Mouse (Mus musculus) c-Kit-positive CD71-positive TER-119-negative erythroid progenitor cells, embryonic 14.5 days (primary cell): ENCODE results near the gene Pfkfb4.

ENCODE experiments used
- DNase-seq: peaks from one replicate; pipeline ENCODE4 v3.0.0-alpha.2; 2013; ENCODE audit warnings: low read depth

Pfkfb4 gene

DNA sequence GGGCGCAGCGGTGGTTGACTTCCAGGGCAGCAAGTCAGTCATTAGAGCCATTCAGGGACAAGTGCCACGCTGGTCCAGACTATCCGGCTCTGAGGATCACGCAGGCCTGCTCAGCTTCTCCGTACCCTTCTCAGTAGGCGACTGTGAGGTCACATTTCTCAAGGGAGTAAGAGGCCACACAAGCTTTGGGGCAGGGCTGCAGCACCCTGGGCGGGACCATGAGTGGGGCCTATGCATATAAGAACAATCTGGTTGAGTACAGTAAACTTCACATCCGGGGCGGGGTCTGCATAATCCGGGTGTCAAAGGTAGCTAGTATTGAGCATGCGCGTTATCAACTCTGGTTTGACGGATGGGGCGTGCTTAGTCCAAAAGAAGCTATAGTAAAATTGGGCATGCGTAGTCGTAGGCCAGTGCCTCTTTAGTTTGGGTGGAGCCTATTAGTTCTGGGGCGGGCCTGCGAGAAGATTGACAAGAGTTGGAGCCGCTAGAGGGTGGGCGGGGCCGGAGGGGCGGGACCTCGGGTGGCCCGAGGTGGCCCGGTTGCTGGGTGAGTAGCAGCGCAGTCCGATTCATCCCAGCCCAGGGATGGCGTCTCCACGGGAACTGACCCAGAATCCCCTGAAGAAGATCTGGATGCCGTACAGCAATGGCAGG is at the start of gene Pfkfb4:
Gene Pfkfb4 (plus strand): TSS at position 351 of the 657 bp plus-strand sequence.
- peak; percentile 99 for DNase-seq

DNA sequence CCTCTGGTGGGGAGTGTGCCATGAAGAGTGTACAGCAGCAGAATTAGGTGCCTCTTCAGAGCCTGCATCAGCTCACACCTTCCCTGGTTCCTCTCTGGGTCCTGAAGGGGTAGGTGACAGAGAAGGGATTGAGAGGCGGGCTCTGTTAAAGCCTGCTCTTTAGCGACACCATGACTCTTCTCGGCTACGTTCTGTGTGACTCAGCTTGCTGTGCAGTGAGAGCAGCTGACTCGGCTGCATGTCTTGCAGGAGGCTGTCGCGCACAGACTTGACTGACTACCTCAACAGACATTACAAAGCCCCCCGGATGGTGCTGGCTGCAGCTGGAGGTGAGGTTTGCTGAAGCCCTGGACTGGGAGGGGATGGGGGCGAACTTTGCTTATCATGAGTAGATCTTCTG is 46.5 kb upstream of the Pfkfb4 start:
- no peak for DNase-seq

DNA sequence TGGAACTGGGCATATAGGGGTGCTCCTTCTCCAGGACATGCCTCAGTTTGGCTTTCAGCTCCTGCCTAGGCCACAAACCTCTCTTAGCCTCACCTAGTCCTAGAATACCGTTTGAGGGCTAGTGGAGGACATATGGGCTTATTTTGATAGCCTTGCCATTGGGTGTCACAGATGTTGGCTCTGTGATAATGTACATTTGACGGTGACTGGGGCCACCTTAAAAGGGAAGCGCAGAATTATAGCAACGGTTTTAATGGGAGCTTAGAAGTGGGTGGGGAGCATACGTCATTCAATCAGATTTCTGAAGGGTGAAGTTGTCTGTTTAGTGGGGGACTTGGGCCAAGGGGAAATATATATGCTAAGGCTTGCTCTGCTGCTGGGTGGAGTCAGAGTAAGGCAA is 46.0 kb upstream of the Pfkfb4 start:
- peak; percentile 31 for DNase-seq

DNA sequence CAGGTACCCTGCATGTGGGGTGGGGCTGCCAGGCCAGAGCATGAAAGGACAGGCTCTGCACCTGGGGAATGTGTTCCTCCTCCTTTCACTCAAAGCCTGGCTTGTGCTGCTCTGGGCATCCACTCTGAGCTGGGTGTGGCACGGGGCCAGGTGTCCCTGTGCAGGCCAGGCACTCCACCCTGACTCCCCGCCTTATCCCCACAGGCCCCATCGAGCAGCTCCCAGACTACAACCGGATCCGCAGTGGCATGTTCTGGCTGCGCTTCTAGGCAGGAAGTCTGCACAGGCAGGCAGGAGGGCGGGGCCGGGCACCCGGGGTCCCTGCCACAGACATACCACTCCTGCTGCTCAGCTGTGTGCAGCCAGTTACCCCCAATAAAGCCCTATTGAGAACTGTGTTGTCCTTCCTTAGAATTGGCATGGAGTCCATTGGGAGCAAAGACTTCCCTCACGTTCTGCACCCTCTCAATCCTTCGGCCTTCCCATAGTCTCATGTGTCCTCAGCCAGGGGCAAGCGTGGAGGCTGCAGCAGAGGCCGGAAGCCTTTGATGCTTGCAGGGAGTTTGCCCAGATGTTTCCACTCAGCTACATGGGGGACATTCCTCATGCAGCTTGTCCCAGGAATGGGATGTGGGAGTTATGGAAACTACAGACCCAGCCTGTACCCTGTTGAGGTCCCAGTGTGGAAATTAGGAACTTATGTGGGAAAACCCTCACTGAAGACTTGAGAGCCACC is 42.2 kb upstream of the Pfkfb4 start:
- DNase-seq, result no peak

DNA sequence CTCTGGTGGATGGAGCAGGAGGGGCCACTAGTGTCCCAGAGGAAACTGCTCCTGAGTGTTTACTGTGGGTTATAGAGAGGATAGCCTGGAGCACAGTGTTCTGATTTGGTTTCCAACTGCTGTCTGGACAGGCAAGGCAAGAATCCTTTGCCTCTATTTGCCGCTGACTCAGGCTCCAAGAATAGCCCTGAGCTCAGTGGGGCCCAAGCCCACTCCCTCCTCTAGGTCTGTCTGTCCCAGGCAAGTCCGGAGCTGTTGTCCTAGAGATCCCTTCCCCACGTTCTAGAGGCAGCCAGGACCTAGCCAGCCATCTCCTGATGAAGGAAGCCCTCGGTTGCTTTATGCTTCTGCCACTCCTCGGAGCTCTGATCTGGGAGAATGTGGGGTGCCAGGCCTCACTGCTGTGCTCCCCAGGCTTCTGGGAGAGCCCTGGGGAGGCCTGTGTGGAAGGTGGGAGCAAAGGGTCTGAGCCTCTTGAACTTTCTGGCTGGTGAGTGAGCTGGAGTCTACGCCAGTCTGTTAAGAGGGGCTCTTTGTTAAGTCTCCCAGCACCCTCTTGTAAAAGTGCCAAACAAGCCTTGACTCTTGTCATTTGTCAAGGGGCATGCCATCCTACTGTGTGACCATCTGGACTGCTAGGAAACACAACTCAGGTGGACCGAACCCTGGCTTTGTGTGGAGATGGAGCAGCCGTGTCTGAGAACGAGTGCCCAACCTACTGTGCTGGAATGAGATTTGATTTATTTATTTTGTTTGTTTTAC is 41.4 kb upstream of the Pfkfb4 start:
- no peak for DNase-seq

DNA sequence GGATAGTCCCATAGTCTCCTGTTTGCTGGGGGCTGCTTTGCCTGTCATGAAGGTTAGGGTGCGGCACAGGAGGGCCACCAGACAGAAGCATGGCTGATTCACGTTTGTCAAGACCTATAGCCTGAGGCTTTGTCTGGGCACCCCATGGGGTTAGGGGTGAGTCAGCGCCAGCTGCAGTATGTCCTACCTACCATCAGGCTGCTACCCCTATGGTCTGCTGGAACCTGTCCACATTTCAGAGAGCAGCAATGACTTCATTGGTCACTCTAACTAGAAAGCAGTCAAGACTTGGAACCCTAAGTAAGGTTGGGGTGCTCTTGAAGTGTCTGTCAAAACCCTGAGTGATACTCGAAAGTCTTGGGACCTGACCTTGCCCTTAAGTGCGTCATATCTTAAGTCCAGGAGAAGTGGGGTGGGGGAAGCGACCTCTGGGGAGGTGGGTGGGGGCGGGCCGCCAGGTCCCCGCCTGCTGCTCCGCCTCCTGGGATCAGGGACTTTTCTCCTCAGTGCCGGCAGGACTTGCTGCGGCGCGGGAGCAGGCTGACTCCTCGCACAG is 38.4 kb upstream of the Pfkfb4 start, which contains the start of gene Col7a1:
Gene Col7a1 (plus strand): TSS at position 506 of the 556 bp plus-strand sequence.
- no peak for DNase-seq

DNA sequence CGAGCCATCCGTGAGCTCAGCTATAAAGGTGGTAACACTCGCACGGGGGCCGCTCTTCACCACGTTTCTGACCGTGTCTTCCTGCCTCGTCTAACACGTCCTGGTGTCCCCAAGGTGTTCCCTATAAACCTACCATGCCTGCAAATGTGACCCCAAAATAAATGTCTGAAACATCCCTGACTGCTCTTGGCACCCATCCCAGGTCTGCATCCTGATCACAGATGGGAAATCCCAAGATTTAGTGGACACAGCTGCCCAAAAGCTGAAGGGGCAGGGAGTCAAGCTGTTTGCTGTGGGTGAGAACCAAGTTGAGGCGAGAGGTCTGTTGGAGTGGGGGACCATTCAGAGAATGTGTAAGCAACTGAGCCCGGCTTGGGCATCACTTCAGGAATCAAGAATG is 36.3 kb upstream of the Pfkfb4 start:
- no peak for DNase-seq

DNA sequence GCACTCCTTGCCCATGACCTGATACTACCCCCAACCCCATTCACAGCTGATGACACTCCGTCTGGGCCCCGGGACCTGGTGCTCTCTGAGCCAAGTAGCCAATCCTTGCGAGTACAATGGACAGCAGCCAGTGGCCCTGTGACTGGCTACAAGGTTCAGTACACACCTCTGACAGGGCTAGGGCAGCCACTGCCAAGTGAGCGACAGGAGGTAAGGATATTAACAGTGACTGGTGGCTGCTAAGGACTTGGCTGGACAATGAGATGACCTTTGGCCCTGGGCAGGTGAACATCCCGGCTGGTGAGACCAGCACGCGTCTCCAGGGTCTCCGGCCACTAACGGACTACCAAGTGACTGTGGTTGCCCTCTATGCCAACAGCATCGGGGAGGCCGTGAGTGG is 35.7 kb upstream of the Pfkfb4 start:
- no peak for DNase-seq

DNA sequence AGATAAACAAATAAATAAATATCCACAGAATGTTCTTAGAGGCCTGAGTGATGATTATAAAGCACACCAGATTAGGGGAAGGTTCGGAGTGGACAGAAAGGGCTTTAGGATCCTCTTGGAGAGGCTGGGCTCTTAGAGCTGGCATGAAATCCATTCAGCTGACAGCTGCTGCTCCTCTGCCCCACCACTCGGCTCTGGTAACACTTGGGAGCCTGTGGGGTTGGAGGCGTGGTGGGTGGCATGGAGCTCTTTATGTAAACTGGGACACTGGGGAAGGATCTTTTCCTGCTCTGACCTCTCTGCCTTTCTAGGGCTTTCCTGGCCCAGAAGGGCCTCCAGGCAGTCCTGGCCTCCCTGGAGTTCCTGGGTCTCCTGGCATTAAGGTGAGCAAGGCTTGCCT is 28.0 kb upstream of the Pfkfb4 start:
- no peak for DNase-seq

DNA sequence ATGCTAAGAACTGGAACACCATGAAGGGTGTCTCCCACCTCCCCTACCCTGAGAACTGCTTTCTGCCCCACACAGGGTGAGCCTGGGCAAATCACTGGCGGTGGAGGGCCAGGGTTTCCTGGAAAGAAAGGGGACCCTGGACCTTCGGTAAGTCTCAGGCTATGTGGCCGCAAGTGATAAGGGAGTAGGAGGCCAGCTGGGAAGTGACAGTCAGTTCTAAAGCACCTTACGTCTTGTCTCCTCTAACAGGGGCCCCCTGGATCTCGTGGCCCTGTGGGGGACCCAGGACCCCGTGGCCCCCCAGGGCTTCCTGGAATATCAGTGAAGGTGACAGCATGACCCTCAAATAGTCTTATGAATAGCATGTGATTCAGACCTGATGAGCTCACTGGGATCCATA is 27.2 kb upstream of the Pfkfb4 start:
- DNase-seq, result no peak

DNA sequence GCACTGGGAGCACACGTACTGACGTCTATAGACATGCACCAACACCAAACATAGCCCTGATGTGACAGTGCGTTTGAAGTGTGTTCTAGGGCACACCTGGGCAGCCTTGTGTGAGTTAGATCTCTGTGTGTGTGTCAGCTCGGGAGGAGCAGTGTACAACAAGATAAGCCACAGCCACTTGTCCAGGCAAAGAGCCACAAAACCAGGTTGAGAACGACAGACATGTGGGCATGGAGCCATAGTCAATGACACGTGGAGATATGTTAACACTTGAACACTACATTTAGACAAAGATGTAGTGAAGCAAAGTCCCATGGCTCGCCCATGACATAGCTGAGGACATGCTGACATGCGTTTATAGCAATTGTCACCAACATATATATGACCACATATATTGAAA is 21.0 kb upstream of the Pfkfb4 start:
- no peak for DNase-seq

DNA sequence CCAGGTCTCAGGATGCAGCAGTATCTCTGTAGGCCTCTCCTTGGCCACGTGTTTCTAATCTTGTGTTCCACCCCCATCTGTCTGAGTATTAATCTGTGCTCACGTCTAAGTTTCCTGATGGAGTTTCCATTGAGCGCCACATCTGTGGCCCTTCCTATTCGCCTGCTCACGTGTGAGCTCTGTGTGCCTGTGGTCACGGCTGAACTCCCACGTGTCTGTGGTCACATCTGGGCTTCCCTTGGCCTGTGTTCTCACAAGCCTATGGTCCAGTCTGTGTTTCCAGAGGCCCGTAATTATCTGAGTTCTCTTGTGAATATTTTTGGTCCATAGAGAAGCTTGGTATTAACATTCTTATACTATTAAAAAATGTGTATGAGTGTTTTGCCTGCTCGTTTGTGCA is 15.1 kb upstream of the Pfkfb4 start:
- no peak for DNase-seq

DNA sequence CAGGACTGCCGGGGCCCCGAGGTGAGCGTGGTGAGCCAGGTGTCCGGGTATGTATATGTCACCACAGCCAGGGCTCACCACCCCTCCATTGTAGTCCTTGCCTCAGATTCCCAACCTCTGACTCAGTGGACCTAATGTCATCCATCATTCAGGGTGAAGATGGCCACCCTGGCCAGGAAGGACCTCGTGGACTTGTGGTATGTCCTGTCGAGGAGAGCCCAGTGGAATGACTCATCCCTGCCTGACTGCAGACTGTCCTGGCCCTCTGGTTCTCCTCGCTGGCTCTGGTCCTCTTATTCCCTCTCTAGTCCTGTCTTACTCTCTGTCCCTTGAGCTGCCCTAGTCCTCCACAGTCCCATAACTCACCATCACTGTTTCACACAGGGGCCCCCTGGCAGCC is 13.6 kb upstream of the Pfkfb4 start:
- DNase-seq, result no peak

DNA sequence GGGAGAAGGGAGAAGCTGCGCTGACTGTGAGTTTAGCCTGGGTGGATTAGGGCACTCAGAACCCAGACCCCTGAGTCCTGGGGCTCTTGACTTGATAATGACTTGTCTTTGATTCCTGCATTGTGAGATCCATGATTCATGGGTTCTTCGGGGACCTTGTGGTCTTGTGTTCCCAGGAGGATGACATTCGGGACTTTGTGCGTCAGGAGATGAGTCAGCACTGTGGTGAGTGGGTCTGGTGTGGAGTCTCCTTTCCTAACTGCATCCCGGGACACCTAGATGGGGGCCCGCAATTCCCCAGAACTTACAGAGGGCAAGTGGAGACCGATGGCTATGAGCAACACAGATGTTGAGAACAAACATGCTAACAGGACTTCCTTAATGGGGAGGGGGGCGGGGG is 9.1 kb upstream of the Pfkfb4 start:
- no peak for DNase-seq

DNA sequence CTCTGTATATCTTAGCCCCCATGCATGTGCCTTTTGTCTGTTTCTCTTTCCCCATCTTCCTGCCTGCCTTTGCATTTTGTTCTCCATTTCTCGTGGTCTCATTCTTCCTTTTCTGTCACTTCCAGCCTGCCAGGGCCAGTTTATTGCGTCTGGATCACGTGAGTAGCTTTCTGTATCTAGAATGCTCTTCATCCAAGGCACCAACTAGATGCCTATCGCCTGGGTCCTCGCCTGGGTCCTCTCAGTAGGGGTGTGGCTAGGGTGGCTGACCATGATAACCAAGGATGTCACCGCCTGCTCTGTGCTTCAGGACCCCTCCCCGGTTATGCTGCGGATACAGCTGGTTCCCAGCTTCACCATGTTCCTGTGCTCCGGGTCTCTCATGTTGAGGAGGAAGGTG is 8.4 kb upstream of the Pfkfb4 start:
- peak; percentile 31 for DNase-seq

DNA sequence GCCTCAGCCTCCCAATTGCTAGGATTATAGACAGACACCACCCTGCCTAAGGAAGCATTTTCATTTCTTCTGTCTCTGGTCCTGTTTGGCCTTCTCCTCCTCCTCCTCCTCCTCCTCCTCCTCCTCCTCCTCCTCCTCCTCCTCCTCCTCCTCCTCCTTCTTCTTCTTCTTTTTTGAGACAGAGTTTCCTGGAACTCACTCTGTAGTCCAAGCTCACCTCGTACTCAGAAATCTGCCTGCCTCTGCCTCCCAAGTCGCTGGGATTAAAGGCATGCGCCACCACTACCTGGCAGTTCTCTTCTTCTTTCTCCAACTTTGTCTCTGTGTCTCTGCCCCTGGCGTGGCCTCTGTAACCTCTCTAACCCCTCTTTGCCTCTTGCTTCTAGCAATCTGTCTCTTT is 5.9 kb upstream of the Pfkfb4 start, which contains the start of gene Ucn2:
Gene Ucn2 (plus strand): TSS at position 301 of the 400 bp plus-strand sequence.
- DNase-seq, result no peak

DNA sequence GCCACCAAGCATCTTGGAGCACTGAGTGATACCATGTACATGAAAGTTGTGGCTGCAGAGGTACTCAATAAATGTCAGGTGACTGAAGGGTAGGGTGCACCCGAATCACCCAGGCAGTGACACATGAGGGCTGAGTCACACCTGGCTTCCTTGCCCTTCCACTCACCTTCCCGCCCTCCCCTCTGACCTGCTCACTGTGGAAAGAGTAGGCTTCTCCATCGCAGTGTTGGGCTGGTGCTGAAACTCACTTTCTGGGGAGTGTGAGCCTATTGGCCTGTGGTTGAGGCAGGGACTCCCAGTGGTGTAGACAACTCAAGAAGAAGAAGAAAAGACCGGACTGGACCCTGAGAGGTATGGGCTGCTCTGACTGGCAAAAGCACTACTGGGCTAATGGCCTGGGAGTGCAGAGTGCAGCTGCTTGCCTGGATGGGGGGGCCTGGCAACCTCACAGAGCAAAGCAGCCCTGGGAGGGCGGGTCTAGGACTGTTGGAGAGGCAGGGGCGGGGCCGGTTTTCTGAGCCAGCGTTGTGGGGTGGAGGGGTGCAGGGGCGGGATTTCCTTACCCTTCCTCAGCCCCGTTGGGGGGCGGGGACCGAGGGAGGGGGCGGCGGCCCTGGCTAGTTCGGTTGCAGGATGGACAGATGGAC is 3.8 kb upstream of the Pfkfb4 start:
- DNase-seq, result no peak

DNA sequence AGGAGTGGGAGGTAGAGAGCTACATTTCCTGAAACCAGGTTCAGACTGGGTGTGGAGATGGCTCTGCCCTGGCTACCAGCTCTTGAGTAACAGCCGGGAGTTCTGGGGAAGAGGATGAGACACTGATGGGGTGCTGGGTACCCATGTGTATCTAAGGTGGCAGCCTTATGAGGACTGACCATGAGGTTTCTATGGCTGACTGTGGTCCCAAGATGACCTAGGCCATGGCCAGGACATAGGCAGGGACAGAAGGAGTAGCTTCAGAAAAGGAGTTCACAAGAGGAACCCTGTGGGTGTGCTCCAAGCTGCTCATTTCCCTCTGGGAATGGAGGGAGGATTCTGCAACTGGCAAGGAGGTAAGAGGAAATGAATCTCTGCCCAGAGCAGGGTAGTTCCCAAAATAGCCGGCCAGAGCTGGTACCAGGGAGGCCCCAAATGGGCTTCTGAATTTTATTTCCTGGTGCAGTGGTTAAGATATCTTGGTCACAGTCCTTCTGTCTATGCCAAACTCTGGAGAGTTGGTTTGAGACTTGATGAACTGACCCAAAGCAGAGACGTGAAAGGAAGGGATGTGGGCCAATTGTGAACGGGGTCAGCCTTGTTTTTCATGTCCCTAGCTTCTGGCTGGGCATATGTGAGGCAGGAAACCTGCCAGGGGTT is 1.6 kb upstream of the Pfkfb4 start:
- DNase-seq, result no peak

DNA sequence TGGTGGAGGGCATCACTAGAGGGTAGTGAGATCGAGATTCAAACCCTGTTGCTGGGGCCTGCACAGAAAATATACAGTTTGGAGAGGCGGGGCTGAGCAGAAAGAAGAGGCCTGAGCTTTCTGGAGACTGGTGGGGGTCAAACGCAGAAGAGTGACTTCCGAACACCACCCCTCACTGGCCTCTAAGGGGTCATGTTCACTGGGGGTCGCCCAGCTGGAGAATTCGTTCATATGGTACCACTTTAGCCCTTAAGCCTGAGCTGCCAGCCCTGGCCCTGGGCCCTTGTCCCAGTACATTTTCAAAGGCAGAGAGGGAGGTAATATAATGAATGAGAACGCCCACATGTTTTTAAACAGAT is 1.1 kb upstream of the Pfkfb4 start:
- no peak for DNase-seq

DNA sequence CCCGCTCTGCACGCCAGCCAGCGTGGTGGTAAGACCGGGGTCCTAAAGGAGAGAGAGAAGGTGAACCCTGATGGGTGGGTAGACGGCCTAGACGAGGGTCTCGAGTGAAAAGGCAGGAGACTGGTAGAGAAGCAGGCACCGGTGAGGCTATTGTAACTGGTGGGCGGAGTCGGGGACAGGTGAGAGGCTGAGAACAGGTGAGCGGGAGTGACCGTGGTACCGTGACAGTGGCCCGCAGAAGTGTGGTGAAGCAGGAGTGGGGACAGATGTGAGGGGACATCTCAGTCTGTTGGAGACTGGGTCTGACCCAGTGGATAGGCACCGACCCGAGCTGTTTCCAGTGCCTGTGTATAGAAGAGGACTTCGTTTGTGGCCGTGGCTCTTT is 499 bp downstream of the Pfkfb4 start:
- no peak for DNase-seq

DNA sequence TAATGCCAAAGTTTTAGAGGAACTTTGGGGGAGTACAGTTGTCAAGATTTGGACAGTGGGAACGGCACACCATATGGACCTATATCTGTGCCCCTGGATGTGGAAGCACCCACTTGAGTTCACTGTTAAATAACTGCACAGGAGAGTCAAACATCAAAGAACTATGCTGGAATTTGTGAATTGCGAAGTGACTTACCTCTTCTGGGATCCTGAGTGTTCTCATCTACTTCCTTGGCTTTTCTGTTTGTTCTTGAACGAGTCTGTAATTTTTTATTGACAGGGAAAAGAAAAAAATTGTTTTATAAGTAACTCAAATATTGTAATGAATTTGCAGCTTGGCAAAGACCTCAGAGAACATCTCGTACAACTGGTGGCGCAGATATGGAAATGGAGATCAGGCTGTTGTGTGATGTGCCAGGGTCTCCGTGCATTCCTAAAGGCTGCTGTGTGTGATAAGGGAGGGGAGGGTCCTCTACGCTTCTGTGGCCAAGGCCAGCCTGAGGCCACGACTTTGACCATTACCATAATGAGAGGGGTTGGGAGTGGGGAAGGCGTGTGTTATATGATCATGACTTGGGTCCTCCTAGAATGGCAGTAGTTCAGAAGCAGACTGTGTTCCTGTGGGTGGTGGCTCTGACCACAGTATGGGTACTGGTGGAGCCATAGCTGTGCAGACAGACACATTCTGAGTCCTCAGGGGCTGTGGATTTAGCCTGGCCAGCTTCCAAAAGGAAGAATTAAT is 1.2 kb downstream of the Pfkfb4 start:
- no peak for DNase-seq
